Mouse (Mus musculus) liver, embryonic 11.5 days (tissue): ENCODE data around the gene Rtel1. TPM values are rescaled to one million over a fixed set of nuclear protein-coding genes. Genes with fewer than 3 reads are reported as not detected.

Experiments used
- ATAC-seq: fragments of 200-750 bp; cut with Nextera tagmentation; replicated peaks from 2 replicates; pipeline ENCODE4 v1.8.0; 2017; ENCODE audit warnings: moderate number of reproducible peaks, mild to moderate bottlenecking, moderate TSS enrichment, moderate library complexity; ENCODE audit not compliant: low FRiP score
- DNase-seq: peaks from one replicate; pipeline ENCODE4 v3.0.0-alpha.2; 2017; ENCODE audit warnings: low spot score
- H3K27ac ChIP-seq: fragments of 300-500 bp; sonication (generic); 2 replicates; pipeline ENCODE4 v1.5.1; 2014; ENCODE audit warnings: mild to moderate bottlenecking, low read depth, low read length, control low read depth
- H3K27me3 ChIP-seq: fragments of 300-500 bp; sonication (generic); replicated peaks from 2 replicates; pipeline ENCODE4 v1.6.1; 2014; ENCODE audit warnings: low read length, mixed read lengths; ENCODE audit not compliant: control insufficient read depth, insufficient read depth
- H3K36me3 ChIP-seq: fragments of 300-500 bp; sonication (generic); 2 replicates; pipeline ENCODE4 v1.6.1; 2014; ENCODE audit warnings: mild to moderate bottlenecking, low read length, moderate library complexity, mixed read lengths; ENCODE audit not compliant: control insufficient read depth, insufficient read depth
- H3K4me1 ChIP-seq: fragments of 300-500 bp; sonication (generic); replicated peaks from 2 replicates; pipeline ENCODE4 v1.6.1; 2014; ENCODE audit warnings: low read length, mixed read lengths; ENCODE audit not compliant: control insufficient read depth, insufficient read depth
- H3K4me2 ChIP-seq: fragments of 300-500 bp; sonication (generic); 2 replicates; pipeline ENCODE4 v1.6.1; 2014; ENCODE audit warnings: mild to moderate bottlenecking, control low read depth, moderate library complexity
- H3K4me3 ChIP-seq: fragments of 300-500 bp; sonication (generic); 2 replicates; pipeline ENCODE4 v1.5.1; 2014; ENCODE audit warnings: low read depth, low read length, control low read depth
- H3K9ac ChIP-seq: fragments of 300-500 bp; sonication (generic); 2 replicates; pipeline ENCODE4 v1.6.1; 2014; ENCODE audit warnings: low read depth, low read length, control low read depth
- H3K9me3 ChIP-seq: fragments of 300-500 bp; sonication (generic); 2 replicates; pipeline ENCODE4 v1.6.1; 2016; ENCODE audit warnings: low read length, inconsistent platforms, mixed read lengths; ENCODE audit not compliant: control insufficient read depth
- WGBS: fragments of 180-500 bp; shearing (Covaris S2); extraction: QIAGEN DNeasy Blood & Tissue Kit; methylation state at CpG from one replicate; pipeline ENCODE4 v1.1.7; 2014; 5-methylcytosine and 5-hydroxymethylcytosine counted together
- polyA plus RNA-seq: library from polyadenylated mRNA; unstranded; fragments of >200 nt; fragmentation: Nextera tagmentation; extraction: Ambion mirVana; gene quantifications from 2 replicates; pipeline ENCODE4 v1.2.1, GENCODE M21; 2014

Rtel1 gene
- polyA plus RNA-seq, 1 experiment from 2014 or later: 66.4 TPM

DNA sequence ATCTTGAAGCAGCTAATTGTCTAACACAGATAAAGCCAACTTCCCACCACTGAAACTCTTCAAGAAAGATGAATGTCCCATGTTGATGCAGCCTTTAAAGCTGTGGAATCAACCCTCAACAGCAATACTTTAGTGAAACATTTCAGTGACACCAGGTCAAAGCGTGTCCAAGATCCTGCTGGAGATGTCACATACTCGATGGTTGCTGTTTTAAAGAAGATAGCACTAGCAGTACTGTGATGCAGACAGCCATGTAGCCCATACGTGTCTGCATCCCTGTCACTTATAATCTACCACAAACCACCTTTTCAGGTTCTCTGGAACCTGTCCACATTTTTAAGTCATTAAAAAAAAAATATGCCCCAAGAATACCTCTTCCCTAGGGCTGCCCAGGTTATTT is 84.2 kb downstream of the Rtel1 start:
- Histone ChIP-seq H3K9ac (no peak overlapping the region), H3K4me2 (no peak overlapping the region), H3K27me3 (no peaks in the 10 kb centered on the region), H3K27ac (no peak overlapping the region), H3K9me3 (no peaks in the 10 kb centered on the region), H3K36me3 (0 out of 2 replicates have a peak, but pooled peaks cover 3% of the 10 kb centered on the region), H3K4me1 (no peaks in the 10 kb centered on the region; the same call in none of the 2 replicates), H3K4me3 (no peak overlapping the region)
- 73% methylated on average over 3 of the region's 3 CpGs for WGBS
- DNase-seq: no peak
- no peak for ATAC-seq

Other genes starting within 250 kb of the Rtel1 start
- 0.15 and 0.18 TPM in 2 replicates for gene Kcnq2, start 184.4 kb upstream of the Rtel1 start, polyA plus RNA-seq
- not detected in 2 replicates for gene Eef1a2, start 162.7 kb upstream of the Rtel1 start, polyA plus RNA-seq
- 172 and 179 TPM in 2 replicates for gene Ppdpf, start 132.5 kb upstream of the Rtel1 start, polyA plus RNA-seq
- gene Ptk6, start 117.0 kb upstream of the Rtel1 start, polyA plus RNA-seq: not detected in 2 replicates
- gene Srms, start 106.6 kb upstream of the Rtel1 start, polyA plus RNA-seq: 0.23 TPM in 1 of 2 replicates, not detected in the other
- 0.34 TPM in 1 of 2 replicates, not detected in the other for gene Fndc11, start 99.7 kb upstream of the Rtel1 start, polyA plus RNA-seq
- 2.4 and 2.6 TPM in 2 replicates for gene Helz2, start 77.7 kb upstream of the Rtel1 start, polyA plus RNA-seq
- gene Gmeb2, start 31.7 kb upstream of the Rtel1 start, polyA plus RNA-seq: 14.7 and 16.4 TPM in 2 replicates
- 0.59 and 0.74 TPM in 2 replicates for gene Stmn3, start 5.2 kb upstream of the Rtel1 start, polyA plus RNA-seq
- gene Zgpat, start 45.2 kb downstream of the Rtel1 start, polyA plus RNA-seq: 29.5 and 35.1 TPM in 2 replicates
- 48.7 and 48.9 TPM in 2 replicates for gene Arfrp1, start 45.7 kb downstream of the Rtel1 start, polyA plus RNA-seq
- 17.0 and 20.2 TPM in 2 replicates for gene Lime1, start 60.3 kb downstream of the Rtel1 start, polyA plus RNA-seq
- 25.2 and 26.9 TPM in 2 replicates for gene Zbtb46, start 139.7 kb downstream of the Rtel1 start, polyA plus RNA-seq
- gene Abhd16b, start 173.5 kb downstream of the Rtel1 start, polyA plus RNA-seq: 0.13 TPM in 1 of 2 replicates, not detected in the other
- gene Tpd52l2, start 177.4 kb downstream of the Rtel1 start, polyA plus RNA-seq: 149 and 156 TPM in 2 replicates
- 61.1 and 65.6 TPM in 2 replicates for gene Dnajc5, start 200.7 kb downstream of the Rtel1 start, polyA plus RNA-seq